Mouse (Mus musculus): ENCODE data around the gene Chchd1. TPM values are rescaled to one million over a fixed set of nuclear protein-coding genes. Genes with fewer than 3 reads are reported as not detected.

The Chchd1 gene
- total RNA-seq (2023): 40.6 TPM

GRCm38 (mm10) chr14:20702741-20703381 lies at the start of gene Chchd1:
Gene Chchd1, plus strand, starts transcription at chr14:20703006.

DNA sequence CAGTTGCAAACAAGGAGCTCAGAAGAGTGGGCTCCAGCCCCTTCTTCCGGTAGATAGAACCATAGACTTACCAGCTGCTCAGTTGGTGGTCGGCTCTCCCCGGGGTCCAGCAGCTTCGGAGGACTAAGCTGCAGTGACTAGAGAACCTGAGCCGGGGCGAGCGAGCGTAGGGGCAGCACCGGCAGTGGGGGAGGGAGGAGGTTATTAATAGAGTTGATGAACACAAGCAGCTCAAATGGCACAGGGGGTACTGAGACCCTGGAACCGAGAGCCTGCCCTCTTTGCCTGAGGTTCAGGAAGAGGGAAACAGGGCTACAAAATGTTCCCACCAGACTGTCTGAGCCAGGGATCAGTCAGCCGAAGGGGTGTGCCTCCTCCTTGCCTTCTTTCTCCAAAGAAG lies 46.4 kb upstream of the Chchd1 start, which contains the start of gene Myoz1:
Myoz1 (minus strand) TSS at position 180 of the 400 bp plus-strand sequence.

DNA sequence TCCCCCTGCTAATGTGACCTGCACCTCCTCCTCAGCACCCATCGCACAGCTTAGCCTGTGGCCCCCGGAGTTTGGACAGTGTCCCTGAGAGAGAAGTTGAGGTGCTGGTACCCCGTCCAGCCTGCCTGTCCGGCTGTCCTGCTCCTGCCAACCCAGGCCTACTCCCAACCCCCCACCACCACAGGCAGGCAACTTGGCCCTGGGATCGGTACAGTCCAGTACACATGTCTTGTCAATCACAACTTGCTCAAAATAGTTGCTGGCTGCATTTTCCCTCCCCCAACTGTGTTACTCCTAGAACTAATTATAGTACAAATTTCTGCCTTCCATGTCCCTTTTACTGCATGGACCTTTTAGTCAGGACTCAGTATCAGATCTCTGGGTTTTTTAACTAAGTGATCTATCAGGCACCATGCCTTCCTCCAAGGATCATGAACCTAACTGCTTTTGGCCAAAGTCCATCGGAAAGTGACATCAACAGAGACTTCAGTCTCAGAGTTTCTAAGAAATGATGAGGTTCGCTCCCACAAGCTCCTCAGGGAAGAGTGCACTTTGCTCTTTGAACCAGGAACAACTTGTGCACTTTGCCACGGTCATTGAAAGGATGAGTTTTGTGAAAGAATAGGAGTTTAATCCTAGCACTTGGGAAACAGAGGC lies 34.5 kb upstream of the Chchd1 start, which contains the start of gene Synpo2l:
Synpo2l (minus strand) TSS at position 201 of the 657 bp plus-strand sequence.

DNA sequence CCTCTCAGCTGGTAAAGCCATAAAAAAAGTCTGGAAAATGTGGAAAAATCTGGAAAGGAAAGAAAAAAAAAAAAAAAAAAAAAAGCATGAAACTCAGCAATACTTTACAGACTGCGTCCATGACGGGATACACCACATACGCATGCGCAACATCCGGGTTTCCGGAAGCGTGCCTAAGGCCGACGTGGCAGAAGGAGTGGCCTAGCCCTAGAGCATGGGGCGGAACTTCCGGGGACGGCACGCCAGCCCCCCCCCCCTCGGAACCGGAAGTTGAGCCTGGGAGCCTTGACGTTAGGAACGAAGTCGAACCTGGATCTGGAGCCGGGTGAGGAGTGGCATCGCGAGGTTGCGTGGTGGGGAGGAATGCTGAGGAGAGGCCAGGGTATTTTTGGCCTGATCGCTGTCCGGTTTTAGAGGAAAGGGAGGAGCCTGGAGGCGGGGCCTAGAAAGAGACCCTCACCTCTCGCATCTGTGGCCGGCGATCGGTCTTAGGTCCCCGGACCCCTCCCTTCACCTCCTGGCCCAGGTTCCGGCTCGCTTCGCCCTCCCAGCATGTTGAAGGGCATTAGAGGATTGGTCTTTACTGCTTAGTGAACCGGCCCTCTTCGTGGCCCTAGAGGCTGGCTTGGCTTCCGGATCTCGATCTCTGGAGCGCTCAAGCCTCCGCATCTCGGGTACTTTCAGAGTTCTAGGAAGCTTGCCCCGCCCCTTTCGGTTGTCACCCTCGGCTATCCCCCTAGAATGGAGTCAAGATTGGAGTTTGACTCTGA lies 28.6 kb upstream of the Chchd1 start, which contains the start of gene Sec24c:
Sec24c (plus strand) TSS at position 245 of the 770 bp plus-strand sequence.

DNA sequence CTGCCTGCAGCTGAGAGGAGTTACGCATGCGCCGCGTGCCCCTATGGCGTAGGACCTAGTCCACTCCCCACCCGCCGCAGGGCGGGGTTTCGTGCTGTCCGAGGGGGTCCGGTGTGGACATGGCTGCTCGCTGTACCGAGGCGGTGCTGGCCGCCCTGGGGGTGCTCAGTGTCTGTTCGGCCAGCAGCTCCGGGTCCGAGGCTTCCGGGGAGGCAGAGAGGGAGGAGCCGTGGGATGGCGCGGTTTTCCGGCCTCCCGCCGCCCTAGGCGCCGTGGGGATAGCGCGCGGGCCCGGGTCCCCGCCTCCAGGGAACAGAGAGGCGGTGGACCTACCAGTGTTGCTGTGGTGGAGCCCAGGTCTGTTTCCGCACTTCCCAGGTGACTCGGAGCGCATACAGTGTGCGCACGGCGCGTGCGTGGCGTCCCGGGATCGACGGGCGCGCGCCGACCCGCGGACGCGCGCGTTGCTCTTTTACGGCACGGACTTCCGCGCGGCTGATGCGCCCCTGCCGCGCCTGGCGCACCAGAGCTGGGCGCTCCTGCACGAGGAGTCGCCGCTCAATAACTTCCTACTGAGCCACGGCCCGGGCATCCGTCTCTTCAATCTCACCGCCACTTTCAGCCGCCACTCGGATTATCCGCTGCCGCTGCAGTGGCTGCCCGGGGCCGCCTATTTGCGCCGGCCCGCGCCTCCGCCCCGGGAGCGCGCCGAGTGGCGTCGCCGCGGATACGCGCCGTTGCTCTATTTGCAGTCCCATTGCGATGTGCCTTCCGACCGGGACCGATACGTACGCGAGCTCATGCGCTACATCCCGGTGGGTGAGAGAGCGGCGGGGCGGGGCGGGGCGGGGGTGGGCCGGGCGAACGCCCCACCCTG lies 7.7 kb upstream of the Chchd1 start, which contains the start of gene Fut11:
Fut11 (plus strand) TSS at position 85 of the 877 bp plus-strand sequence.

DNA sequence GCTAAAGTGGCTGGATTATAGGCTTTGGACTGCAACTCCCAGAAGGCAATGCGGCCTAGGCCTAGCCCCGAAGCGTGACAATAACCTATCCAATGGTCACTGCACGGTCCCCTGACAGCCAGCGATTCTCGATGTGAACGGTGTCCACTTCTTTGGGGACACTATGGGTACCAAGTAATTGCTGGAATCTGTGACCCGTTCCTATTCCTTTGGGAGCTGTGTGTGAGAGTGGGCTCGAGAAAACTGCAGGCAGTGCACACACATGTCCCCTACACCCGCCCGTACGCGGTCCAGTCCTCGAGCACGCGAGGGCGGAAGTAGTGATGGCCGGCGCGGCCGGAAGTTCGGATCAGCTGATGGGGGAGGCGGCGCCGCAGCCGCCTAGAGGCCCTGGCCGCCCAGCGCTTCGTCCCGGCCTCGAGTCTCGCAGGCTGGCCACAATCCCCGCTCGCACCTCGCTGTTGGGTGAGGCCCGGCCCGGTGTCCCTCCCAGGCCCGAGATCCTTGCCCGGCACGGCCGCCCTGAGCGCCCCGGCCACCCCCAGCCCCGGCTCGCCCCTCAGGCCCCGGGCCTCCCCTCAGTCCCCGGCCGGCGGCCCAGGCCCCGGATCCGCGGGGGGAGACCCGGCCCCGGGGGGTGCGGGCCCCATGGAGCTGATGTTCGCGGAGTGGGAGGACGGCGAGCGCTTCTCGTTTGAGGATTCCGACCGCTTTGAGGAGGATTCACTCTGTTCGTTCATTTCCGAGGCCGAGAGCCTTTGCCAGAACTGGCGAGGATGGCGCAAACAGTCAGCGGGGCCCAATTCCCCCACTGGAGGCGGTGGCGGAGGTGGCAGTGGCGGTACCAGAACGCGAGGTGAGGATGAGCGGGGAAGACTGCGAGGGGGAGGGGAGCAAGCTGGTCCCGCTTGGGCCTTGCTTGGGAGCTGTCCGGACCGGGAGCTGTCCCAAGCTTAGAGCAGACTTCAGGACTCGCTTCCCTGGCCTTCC lies 4.7 kb downstream of the Chchd1 start, which contains the start of gene Zswim8:
Zswim8 (plus strand) TSS at position 352 of the 990 bp plus-strand sequence.

DNA sequence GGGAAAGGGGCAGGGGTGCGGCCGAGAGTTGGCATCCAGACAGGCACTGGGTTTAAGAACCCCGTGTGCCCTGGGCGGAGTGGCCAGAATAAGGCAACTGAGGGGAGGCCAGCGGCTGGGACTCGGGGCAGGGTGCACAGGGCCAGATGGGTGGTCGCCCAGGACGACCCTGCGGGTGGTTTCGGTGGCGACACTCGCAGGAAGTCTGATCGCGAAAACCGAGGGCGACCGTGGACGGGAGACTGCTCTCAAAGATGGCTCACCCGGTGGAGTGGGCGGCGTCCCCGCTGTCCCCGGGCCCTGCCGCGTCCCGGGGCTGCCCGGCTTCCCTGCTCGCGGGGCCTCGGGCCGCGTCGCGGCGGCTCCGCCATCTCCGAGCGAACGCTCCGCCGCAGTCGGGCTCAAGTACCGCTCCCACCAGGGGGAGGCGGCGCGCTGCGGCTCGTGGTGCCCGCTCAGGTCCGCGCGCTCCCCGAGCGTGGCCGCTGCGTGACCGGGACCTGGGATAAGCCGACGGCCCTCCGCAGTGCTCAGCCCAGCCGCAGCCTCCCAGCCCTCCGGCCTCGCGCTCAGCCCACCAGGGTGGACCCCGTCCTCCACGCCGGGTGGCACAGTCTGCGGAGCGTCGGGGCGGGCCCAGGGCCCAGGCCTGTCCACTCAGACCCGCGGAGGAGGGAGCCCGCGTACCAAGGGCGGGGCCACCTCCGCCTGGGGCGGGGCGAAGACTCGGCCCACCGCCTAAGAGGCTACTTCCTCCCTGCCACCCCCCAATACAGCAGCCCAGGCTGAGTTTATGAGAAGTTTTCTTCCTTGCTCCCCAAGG lies 31.4 kb downstream of the Chchd1 start, which contains the start of gene Ndst2:
Ndst2 (minus strand) TSS at position 611 of the 823 bp plus-strand sequence.

Other genes starting within 250 kb of the Chchd1 start
- gene Anxa7, start 222.9 kb upstream of the Chchd1 start, total RNA-seq (2023): 38.3 TPM
- gene Mss51, start 206.1 kb upstream of the Chchd1 start, total RNA-seq (2023): 6.2 TPM
- gene Ppp3cb, start 156.4 kb upstream of the Chchd1 start, total RNA-seq (2023): 87.6 TPM
- 5.9 TPM for gene Usp54, start 61.9 kb upstream of the Chchd1 start, total RNA-seq (2023)
- gene Myoz1, start 46.5 kb upstream of the Chchd1 start, total RNA-seq (2023): not detected
- 0.29 TPM for gene Synpo2l, start 34.7 kb upstream of the Chchd1 start, total RNA-seq (2023)
- 254 TPM for gene Sec24c, start 28.7 kb upstream of the Chchd1 start, total RNA-seq (2023)
- gene Fut11, start 8.0 kb upstream of the Chchd1 start, total RNA-seq (2023): 5.0 TPM
- 157 TPM for gene Zswim8, start 4.5 kb downstream of the Chchd1 start, total RNA-seq (2023)
- 29.5 TPM for gene Ndst2, start 31.6 kb downstream of the Chchd1 start, total RNA-seq (2023)
- gene Camk2g, start 91.1 kb downstream of the Chchd1 start, total RNA-seq (2023): 59.4 TPM
- gene Plau, start 133.7 kb downstream of the Chchd1 start, total RNA-seq (2023): 0.56 TPM
- gene Vcl, start 226.4 kb downstream of the Chchd1 start, total RNA-seq (2023): 5.6 TPM